In genomic region chr4:97941616-97942015, GRCm38 (mm10) we compare ENCODE assay signal across 19 mouse cellular contexts.
DNase-seq lines count a peak whose midpoint lies in the region; ATAC-seq and TF ChIP-seq lines count a peak whose summit lies in the region.
"Had no signal": no experiment of that assay in that cellular context is flagged by ENCODE, and none has a peak within 500 bp of the region (broad histone marks: within the 10 kb centered on the region; RNA-seq: fewer than 3 reads in every experiment).

No protein-coding gene starts in this region.

- TF ChIP-seq EP300 in heart, postnatal 0 days (IDR thresholded peaks at IDR 0.05; ENCODE audit: low read depth): no peak

- no peak overlapping the region for H3K4me3 ChIP-seq in forebrain, embryonic 12.5 days (replicated peaks)
- H3K4me3 ChIP-seq in forebrain, postnatal 0 days (ENCODE audit: low read depth, low read length): no peak overlapping the region
- no peak overlapping the region for H3K4me3 ChIP-seq in heart, postnatal 0 days (ENCODE audit: low read depth, low read length)
- H3K4me3 ChIP-seq in limb, embryonic 14.5 days (replicated peaks; ENCODE audit: low read length): no peak overlapping the region

- no peak for TF ChIP-seq CTCF in forebrain, postnatal 0 days (IDR thresholded peaks at IDR 0.05; ENCODE audit: low read depth)
- TF ChIP-seq CTCF in heart, postnatal 0 days (IDR thresholded peaks at IDR 0.05; ENCODE audit: low read depth): no peak

- H3K9ac ChIP-seq in forebrain, embryonic 12.5 days: no peak overlapping the region
- no peak overlapping the region for H3K9ac ChIP-seq in forebrain, postnatal 0 days
- H3K9ac ChIP-seq in heart, postnatal 0 days (replicated peaks; ENCODE audit: low read depth, low read length): no peak overlapping the region
- H3K9ac ChIP-seq in limb, embryonic 14.5 days (ENCODE audit: low read depth, low read length, severe bottlenecking): no peak overlapping the region
- H3K9ac ChIP-seq: liver, embryonic 14.5 days had no signal

- H3K9me3 ChIP-seq in forebrain, embryonic 12.5 days: no peaks in the 10 kb centered on the region
- H3K9me3 ChIP-seq in forebrain, postnatal 0 days (ENCODE audit: low read length): no peaks in the 10 kb centered on the region
- no peaks in the 10 kb centered on the region for H3K9me3 ChIP-seq in heart, postnatal 0 days (replicated peaks; ENCODE audit: control insufficient read depth, low read length)
- no peaks in the 10 kb centered on the region for H3K9me3 ChIP-seq in limb, embryonic 14.5 days (ENCODE audit: control insufficient read depth, low read length)

- H3K36me3 ChIP-seq in forebrain, embryonic 12.5 days (replicated peaks): no peaks in the 10 kb centered on the region
- no peaks in the 10 kb centered on the region for H3K36me3 ChIP-seq in forebrain, postnatal 0 days (ENCODE audit: insufficient read depth)
- 0 out of 2 replicates have a peak, but pooled peaks cover 4% of the 10 kb centered on the region for H3K36me3 ChIP-seq in heart, postnatal 0 days (replicated peaks; ENCODE audit: control insufficient read depth, insufficient read depth, low read length)
- H3K36me3 ChIP-seq in limb, embryonic 14.5 days (ENCODE audit: control insufficient read depth, insufficient read depth, low read length): no peaks in the 10 kb centered on the region

- ATAC-seq in forebrain, embryonic 12.5 days (ENCODE audit: low FRiP score): no peak
- no peak; the same call in 1 of the 2 replicates for ATAC-seq in forebrain, postnatal 0 days
- ATAC-seq in heart, postnatal 0 days (ENCODE audit: insufficient read depth, low read depth): no peak
- peak; percentile 73 for ATAC-seq in limb, embryonic 14.5 days (ENCODE audit: low FRiP score, low read depth)
- no peak for ATAC-seq in CD4-positive, CD25-positive, alpha-beta regulatory T cell, adult 4 months
- ATAC-seq: hindbrain, postnatal 0 days had no signal

- 92% methylated on average over 8 of the region's 8 CpGs for WGBS in forebrain, embryonic 12.5 days
- 62% methylated on average over 8 of the region's 8 CpGs for WGBS in forebrain, postnatal 0 days
- WGBS in heart, postnatal 0 days: 78% methylated on average over 8 of the region's 8 CpGs
- WGBS in limb, embryonic 14.5 days: 27% methylated on average over 8 of the region's 8 CpGs

- TF ChIP-seq POLR2A in limb, embryonic 14.5 days (IDR thresholded peaks at IDR 0.05; ENCODE audit: borderline replicate concordance, extremely low read depth, insufficient read depth, insufficient read length): no peak

- no peak overlapping the region for H3K4me2 ChIP-seq in forebrain, embryonic 12.5 days
- no peak overlapping the region for H3K4me2 ChIP-seq in forebrain, postnatal 0 days (ENCODE audit: low read depth)
- H3K4me2 ChIP-seq in heart, postnatal 0 days (ENCODE audit: low read depth, low read length): no peak overlapping the region
- H3K4me2 ChIP-seq in limb, embryonic 14.5 days (replicated peaks; ENCODE audit: low read depth, low read length, severe bottlenecking): no peak overlapping the region

- DNase-seq in forebrain, postnatal 0 days: no peak
- no peak for DNase-seq in heart, postnatal 0 days (ENCODE audit: low spot score)
- DNase-seq in heart, adult 18-20 months: no peak
- peak; percentile 59 for DNase-seq in brain, adult 2 months (ENCODE audit: low read depth, low spot score)
- peak; percentile 81 for DNase-seq in limb, embryonic 14.5 days (ENCODE audit: low spot score)
- DNase-seq in spleen, adult 12 weeks (ENCODE audit: low spot score): no peak
- DNase-seq: adrenal gland, adult 2 months; cerebellum, adult 11 months; heart, postnatal 36 days; kidney, adult 9 months; layer of hippocampus, postnatal 36 days; lung, postnatal 14 days; spleen, adult 18-20 months; thymus, postnatal 4 days had no signal

- H3K27me3 ChIP-seq in forebrain, embryonic 12.5 days: no peaks in the 10 kb centered on the region
- H3K27me3 ChIP-seq in forebrain, postnatal 0 days (ENCODE audit: insufficient read depth, low read length): no peaks in the 10 kb centered on the region
- H3K27me3 ChIP-seq in heart, postnatal 0 days (ENCODE audit: control insufficient read depth, insufficient read depth, low read length): no peaks in the 10 kb centered on the region
- H3K27me3 ChIP-seq in limb, embryonic 14.5 days (ENCODE audit: control insufficient read depth, insufficient read depth, low read length): no peaks in the 10 kb centered on the region
- H3K27me3 ChIP-seq: CH12.LX had no signal

- peak overlapping the region; percentile 31; the same call in 1 of the 2 replicates for H3K27ac ChIP-seq in forebrain, embryonic 12.5 days
- H3K27ac ChIP-seq in forebrain, postnatal 0 days (ENCODE audit: low read depth, low read length): no peak overlapping the region
- peak overlapping the region; percentile 30; the same call in 1 of the 2 replicates for H3K27ac ChIP-seq in heart, postnatal 0 days (ENCODE audit: low read depth)
- H3K27ac ChIP-seq in limb, embryonic 14.5 days (replicated peaks; ENCODE audit: low read depth, low read length): peak overlapping the region; percentile 65
- H3K27ac ChIP-seq: hindbrain, postnatal 0 days; liver, embryonic 14.5 days had no signal

- peaks cover 10% of the 10 kb centered on the region for H3K4me1 ChIP-seq in forebrain, embryonic 12.5 days
- H3K4me1 ChIP-seq in forebrain, postnatal 0 days (ENCODE audit: insufficient read depth): peaks cover 9% of the 10 kb centered on the region; the same call in 1 of the 2 replicates
- peaks cover 19% of the 10 kb centered on the region for H3K4me1 ChIP-seq in heart, postnatal 0 days (ENCODE audit: control insufficient read depth, insufficient read depth)
- H3K4me1 ChIP-seq in limb, embryonic 14.5 days (ENCODE audit: control insufficient read depth, insufficient read depth, low read length): peaks cover 34% of the 10 kb centered on the region

Comparison
In these comparisons a context has a peak if more than half of its experiments do, and no peak if none do; other contexts are left out.
1. DNase-seq: peak in brain, adult 2 months (single experiment) and limb, embryonic 14.5 days (single experiment); none in forebrain, postnatal 0 days (single experiment), heart, postnatal 0 days (single experiment), heart, adult 18-20 months (0 of 2) and spleen, adult 12 weeks (single experiment).